Mouse (Mus musculus): Measurements from ENCODE around the gene Lrrc28.

DNA sequence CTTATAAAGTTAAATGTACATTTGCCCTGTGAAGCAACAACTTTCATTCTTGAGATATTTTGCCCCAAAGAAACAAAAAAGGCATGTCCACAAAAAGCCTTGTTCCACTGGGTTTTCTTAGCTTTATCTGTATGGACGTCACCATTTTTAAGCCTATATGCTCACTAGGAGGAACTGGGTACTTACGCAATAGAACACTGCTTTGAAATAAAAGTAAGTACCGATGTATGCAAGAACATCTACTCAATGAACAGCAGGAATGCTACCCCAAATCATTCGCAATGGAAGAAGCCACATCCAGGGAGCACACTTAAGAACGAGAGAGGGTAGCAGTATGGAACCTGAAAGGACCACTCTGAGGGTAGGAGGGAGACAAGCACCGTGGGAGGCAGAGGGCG lies 30.6 kb downstream of the Lrrc28 start:
- TF ChIP-seq POLR2A (IDR thresholded peaks at IDR 0.05; ENCODE audit: extremely low read depth, insufficient read depth, low read length) (no peak), CTCF (IDR thresholded peaks at IDR 0.05; ENCODE audit: low read depth, low read length) (no peak)
